Mouse (Mus musculus) lung, embryonic 16.5 days (tissue): ENCODE measurements around the gene Hectd1. TPM values are rescaled to one million over a fixed set of nuclear protein-coding genes. Genes with fewer than 3 reads are reported as not detected.

ENCODE experiments used
- ATAC-seq: fragments of 200-750 bp; cut with Nextera tagmentation; 2 replicates; pipeline ENCODE4 v1.8.0; 2017; ENCODE audit warnings: low read depth, mild to moderate bottlenecking, moderate library complexity
- H3K27ac ChIP-seq: fragments of 300-500 bp; sonication (generic); 2 replicates; pipeline ENCODE4 v1.5.1; 2014; ENCODE audit warnings: mild to moderate bottlenecking, control low read depth, low read length
- H3K27me3 ChIP-seq: fragments of 300-500 bp; sonication (generic); 2 replicates; pipeline ENCODE4 v1.6.1; 2014; ENCODE audit warnings: low read depth, low read length, mixed read lengths; ENCODE audit not compliant: control insufficient read depth, insufficient read depth
- H3K36me3 ChIP-seq: fragments of 300-500 bp; sonication (generic); 2 replicates; pipeline ENCODE4 v1.6.1; 2014; ENCODE audit warnings: low read length; ENCODE audit not compliant: control insufficient read depth, insufficient read depth
- H3K4me1 ChIP-seq: fragments of 300-500 bp; sonication (generic); replicated peaks from 2 replicates; pipeline ENCODE4 v1.6.1; 2014; ENCODE audit warnings: low read length, mixed read lengths; ENCODE audit not compliant: control insufficient read depth, insufficient read depth
- H3K4me2 ChIP-seq: fragments of 300-500 bp; sonication (generic); 2 replicates; pipeline ENCODE4 v1.6.1; 2014; ENCODE audit warnings: low read depth, low read length, control low read depth
- H3K4me3 ChIP-seq: fragments of 300-500 bp; sonication (generic); 2 replicates; pipeline ENCODE4 v1.5.1; 2014; ENCODE audit warnings: mild to moderate bottlenecking, low read length, control low read depth
- H3K9ac ChIP-seq: fragments of 300-500 bp; sonication (generic); 2 replicates; pipeline ENCODE4 v1.6.1; 2014; ENCODE audit warnings: low read length, control low read depth
- H3K9me3 ChIP-seq: fragments of 300-500 bp; sonication (generic); 2 replicates; pipeline ENCODE4 v1.6.1; 2016; ENCODE audit warnings: low read length; ENCODE audit not compliant: control insufficient read depth
- WGBS: fragments of 180-500 bp; shearing (Covaris S2); extraction: QIAGEN DNeasy Blood & Tissue Kit; methylation state at CpG from one replicate; pipeline ENCODE4 v1.1.7; 2014; 5-methylcytosine and 5-hydroxymethylcytosine counted together
- polyA plus RNA-seq: library from polyadenylated mRNA; unstranded; fragments of >200 nt; fragmentation: Nextera tagmentation; extraction: Ambion mirVana; gene quantifications from 2 replicates; pipeline ENCODE4 v1.2.1, GENCODE M21; 2015

Hectd1 gene
- polyA plus RNA-seq, 1 experiment from 2014 or later, result 38.0 TPM

- Histone ChIP-seq H3K36me3 (no peaks in the 10 kb centered on the region), H3K4me3 (no peak overlapping the region), H3K27me3 (no peaks in the 10 kb centered on the region), H3K4me2 (no peak overlapping the region), H3K27ac (no peak overlapping the region), H3K9ac (no peak overlapping the region), H3K4me1 (peaks cover 2% of the 10 kb centered on the region; the same call in 1 of the 2 replicates), H3K9me3 (peaks cover 5% of the 10 kb centered on the region; the same call in 1 of the 2 replicates)
- ATAC-seq, result no peak
- 32% methylated on average over 1 of the region's 1 CpGs for WGBS
Observed at GRCm38 (mm10) chr12:51703859-51704258, 125.5 kb downstream of the Hectd1 start.

DNA sequence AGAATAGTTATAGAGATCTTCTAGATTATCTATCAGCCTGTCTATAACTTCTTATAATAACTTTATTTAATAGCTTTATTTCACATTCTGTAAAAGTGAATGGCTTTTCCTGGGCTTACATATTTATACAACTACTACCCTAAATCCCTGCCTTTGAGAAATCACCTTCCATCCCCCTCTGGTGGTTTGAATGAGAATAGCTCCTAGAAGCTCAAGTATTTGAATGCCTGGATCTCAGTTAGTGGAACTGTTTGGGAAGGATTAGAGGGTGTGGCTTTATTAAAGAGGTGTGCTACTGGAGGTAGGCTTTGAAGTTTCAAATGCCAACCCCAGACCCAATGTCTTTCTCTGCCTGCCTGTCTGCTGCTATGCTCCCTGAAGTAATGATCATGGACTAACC, 127.6 kb downstream of the Hectd1 start:
- Histone ChIP-seq H3K4me3 (no peak overlapping the region), H3K4me2 (no peak overlapping the region), H3K9me3 (peaks cover 5% of the 10 kb centered on the region; the same call in 1 of the 2 replicates), H3K27me3 (no peaks in the 10 kb centered on the region), H3K4me1 (peaks cover 2% of the 10 kb centered on the region; the same call in 1 of the 2 replicates), H3K9ac (no peak overlapping the region), H3K36me3 (no peaks in the 10 kb centered on the region), H3K27ac (no peak overlapping the region)
- ATAC-seq, result no peak

DNA sequence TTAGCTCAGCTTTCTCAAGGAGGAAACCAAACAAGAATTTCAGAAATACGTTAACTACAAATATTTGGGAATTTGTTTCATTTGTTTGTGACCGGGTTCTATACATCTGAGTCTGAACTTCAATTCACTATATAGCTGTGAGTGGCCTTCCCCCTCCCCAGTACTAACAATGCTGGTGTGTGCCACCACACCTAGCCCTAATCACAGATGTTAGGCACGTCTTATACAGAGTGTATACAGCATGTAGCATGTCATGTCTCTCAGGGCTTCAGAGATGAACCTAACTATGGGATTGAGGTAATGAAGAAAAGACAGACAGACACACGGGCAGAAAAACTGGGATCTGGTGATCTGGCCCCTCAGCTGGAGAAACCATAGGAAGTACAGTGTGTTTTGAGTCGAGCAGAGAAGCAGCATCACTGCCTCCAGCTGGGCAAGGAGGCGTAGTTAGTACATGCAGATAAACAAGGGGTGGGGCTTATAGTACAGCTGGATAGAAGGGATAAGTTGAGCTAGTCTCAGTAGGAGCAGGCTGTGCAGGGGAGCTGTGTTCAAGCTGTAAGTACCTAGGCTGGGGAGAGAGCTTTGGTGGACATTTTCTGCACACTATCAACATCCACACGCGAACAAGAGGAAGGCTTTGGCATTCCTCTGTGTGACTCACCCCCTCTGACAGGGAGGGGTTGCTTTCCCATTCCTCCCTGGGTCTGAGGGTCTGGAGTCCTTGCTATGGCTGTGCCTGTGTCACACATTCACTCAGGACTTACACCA, 129.5 kb downstream of the Hectd1 start:
- no peaks in the 10 kb centered on the region for H3K36me3 ChIP-seq
- 34% methylated on average over 8 of the region's 8 CpGs for WGBS
- H3K9me3 ChIP-seq, result peaks cover 5% of the 10 kb centered on the region; the same call in 1 of the 2 replicates
- no peaks in the 10 kb centered on the region for H3K27me3 ChIP-seq
- no peak overlapping the region for H3K27ac ChIP-seq
- no peak overlapping the region for H3K4me2 ChIP-seq
- no peak overlapping the region for H3K9ac ChIP-seq
- ATAC-seq, result peak; percentile 60
- H3K4me3 ChIP-seq, result no peak overlapping the region
- H3K4me1 ChIP-seq, result peaks cover 2% of the 10 kb centered on the region; the same call in 1 of the 2 replicates

DNA sequence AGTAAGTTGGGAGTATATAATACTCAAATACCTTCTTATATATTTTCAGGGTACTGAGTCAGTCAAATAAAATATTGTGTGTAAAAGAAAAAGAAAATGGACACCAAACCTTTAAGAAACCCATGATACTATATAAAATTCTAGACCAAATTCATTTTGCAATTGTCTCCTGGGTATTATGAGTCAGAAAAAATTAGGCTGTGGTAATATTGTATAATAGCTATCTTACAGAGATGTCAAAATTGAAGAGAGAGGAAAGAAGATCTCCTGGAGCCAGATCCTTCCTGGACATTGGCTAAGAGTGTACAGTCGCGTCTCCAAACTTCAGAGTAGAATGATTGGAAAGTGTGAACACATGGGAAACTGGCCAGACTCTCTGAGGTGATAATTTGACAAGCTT, 133.2 kb downstream of the Hectd1 start:
- H3K36me3 ChIP-seq, result no peaks in the 10 kb centered on the region
- ATAC-seq, result no peak

DNA sequence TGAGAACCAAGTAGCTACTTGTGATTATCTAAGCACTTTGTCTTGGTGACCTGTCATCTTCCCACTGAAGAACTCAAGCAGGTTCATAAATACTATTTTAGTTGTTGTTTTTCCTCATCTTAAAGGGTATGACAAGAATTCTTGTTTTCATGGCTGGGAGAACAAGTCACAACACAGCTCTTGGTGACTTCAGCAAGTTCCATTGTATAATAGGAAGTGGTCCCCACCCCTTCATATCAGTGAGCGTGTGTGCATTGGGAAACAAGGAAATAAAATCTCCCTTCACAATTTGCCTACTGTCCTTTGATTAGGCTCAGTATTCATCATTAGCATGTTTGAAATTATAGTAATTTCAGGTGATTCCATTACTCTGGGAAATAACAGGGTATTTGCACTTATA, 134.4 kb downstream of the Hectd1 start:
- 80% methylated on average over 1 of the region's 1 CpGs for WGBS
- Histone ChIP-seq H3K4me2 (no peak overlapping the region), H3K27ac (no peak overlapping the region)

More for the DNA sequence above, 133.2 kb downstream of the Hectd1 start:
- H3K4me3 ChIP-seq, result no peak overlapping the region
- H3K27ac ChIP-seq, result no peak overlapping the region
- H3K9ac ChIP-seq, result no peak overlapping the region
- H3K4me2 ChIP-seq, result no peak overlapping the region
- H3K9me3 ChIP-seq, result no peaks in the 10 kb centered on the region
- 88% methylated on average over 2 of the region's 2 CpGs for WGBS
- peaks cover 12% of the 10 kb centered on the region for H3K4me1 ChIP-seq
- H3K27me3 ChIP-seq, result no peaks in the 10 kb centered on the region

GRCm38 (mm10) chr12:51694096-51694495, 135.2 kb downstream of the Hectd1 start:
- no peak for ATAC-seq
- Histone ChIP-seq H3K27ac (peak overlapping the region; percentile 53), H3K4me1 (peaks cover 14% of the 10 kb centered on the region), H3K4me3 (no peak overlapping the region), H3K4me2 (no peak overlapping the region), H3K36me3 (no peaks in the 10 kb centered on the region), H3K9me3 (no peaks in the 10 kb centered on the region), H3K27me3 (no peaks in the 10 kb centered on the region), H3K9ac (no peak overlapping the region)

More for the DNA sequence above, 134.4 kb downstream of the Hectd1 start:
- Histone ChIP-seq H3K27me3 (no peaks in the 10 kb centered on the region), H3K9ac (no peak overlapping the region), H3K36me3 (no peaks in the 10 kb centered on the region), H3K4me3 (no peak overlapping the region), H3K4me1 (peaks cover 10% of the 10 kb centered on the region), H3K9me3 (no peaks in the 10 kb centered on the region)
- ATAC-seq, result no peak

Other genes with a start within 250 kb of the Hectd1 start
- gene Coch, start 236.2 kb downstream of the Hectd1 start, polyA plus RNA-seq, result 0.55 and 0.74 TPM in 2 replicates
- gene Ap4s1, start 138.5 kb downstream of the Hectd1 start, polyA plus RNA-seq, result 26.8 and 29.5 TPM in 2 replicates
- gene Strn3, start 137.6 kb downstream of the Hectd1 start, polyA plus RNA-seq, result 36.1 and 37.4 TPM in 2 replicates
- gene Heatr5a, start 141.8 kb upstream of the Hectd1 start, polyA plus RNA-seq, result 14.3 and 14.9 TPM in 2 replicates
- gene Dtd2, start 177.0 kb upstream of the Hectd1 start, polyA plus RNA-seq, result 24.4 and 25.7 TPM in 2 replicates
- gene Gpr33, start 198.5 kb upstream of the Hectd1 start, polyA plus RNA-seq, result not detected in 2 replicates